Mouse (Mus musculus): ENCODE data around the gene Gpd2.

GRCm38 (mm10) chr2:57229647-57230240 is 7.7 kb upstream of the Gpd2 start:
- no peak for TF ChIP-seq MEF2A (IDR thresholded peaks at IDR 0.05; ENCODE audit: borderline replicate concordance, low read depth, low read length)
- TF ChIP-seq CTCF (conservative IDR thresholded peaks at IDR 0.05 in 1 of 2, IDR thresholded peaks at IDR 0.05 in 1 of 2; ENCODE audit: low read depth in 2 of 2, low read length in 2 of 2): no peak
- TF ChIP-seq BHLHE40 (IDR thresholded peaks at IDR 0.05; ENCODE audit: low read depth, low read length): no peak
- no peak for TF ChIP-seq JUND (conservative IDR thresholded peaks at IDR 0.05; ENCODE audit: low read depth, low read length)
- no peak for TF ChIP-seq GABPA (IDR thresholded peaks at IDR 0.05; ENCODE audit: insufficient replicate concordance, low read depth, low read length)
- TF ChIP-seq EP300 (IDR thresholded peaks at IDR 0.05; ENCODE audit: low read length): no peak
- TF ChIP-seq MAZ (IDR thresholded peaks at IDR 0.05; ENCODE audit: low read depth, low read length): no peak
- no peak for TF ChIP-seq ZC3H11A (IDR thresholded peaks at IDR 0.05; ENCODE audit: low read depth, low read length)
- TF ChIP-seq NRF1 (IDR thresholded peaks at IDR 0.05; ENCODE audit: low read depth, low read length): no peak
- no peak for TF ChIP-seq ZNF384 (IDR thresholded peaks at IDR 0.05; ENCODE audit: low read depth, low read length)
- no peak for TF ChIP-seq MAX (IDR thresholded peaks at IDR 0.05; ENCODE audit: low read length)
- no peak for TF ChIP-seq ELF1 (IDR thresholded peaks at IDR 0.05; ENCODE audit: low read depth, low read length)
